8 mouse cellular contexts compared by ENCODE assay signal in the genomic region with DNA sequence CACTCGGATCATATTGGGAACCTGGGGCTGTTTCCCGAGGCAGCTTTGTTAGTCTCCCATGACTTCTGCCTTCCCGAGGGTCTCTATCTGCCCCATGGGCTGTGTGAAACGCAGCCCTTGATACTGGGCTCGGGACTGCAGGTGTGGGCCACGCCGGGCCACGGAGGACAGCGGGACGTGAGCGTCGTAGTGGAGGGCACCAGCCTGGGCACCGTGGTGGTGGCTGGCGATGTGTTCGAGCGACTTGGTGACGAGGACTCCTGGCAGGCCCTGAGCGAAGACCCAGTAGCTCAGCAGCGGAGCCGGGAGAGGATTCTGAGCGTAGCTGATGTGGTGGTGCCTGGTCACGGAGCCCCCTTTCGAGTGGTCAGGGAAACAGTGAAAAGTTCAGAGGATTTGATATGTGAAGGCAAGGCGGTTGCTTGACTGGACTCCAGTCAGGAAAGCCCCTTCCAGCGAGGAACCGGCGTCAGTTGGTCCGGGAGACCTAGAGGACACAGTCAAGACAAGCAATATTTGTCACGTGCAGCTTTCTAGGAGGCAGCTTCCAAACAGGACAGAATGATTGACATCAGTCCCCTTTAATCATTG. TPM values are rescaled to one million over a fixed set of nuclear protein-coding genes. Genes with fewer than 3 reads are reported as not detected.
A peak's percentile ranks its signal among the peaks of the same experiment; 100 is the strongest.
DNase-seq lines count a peak whose midpoint lies in the region; ATAC-seq lines count a peak whose summit lies in the region.

No protein-coding gene starts in this region.

- H3K4me1 ChIP-seq in kidney, embryonic 14.5 days (ENCODE audit: control insufficient read depth, insufficient read depth, low read length) = 0 out of 2 replicates have a peak, but pooled peaks cover 4% of the 10 kb centered on the region
- peaks cover 10% of the 10 kb centered on the region; the same call in 1 of the 2 replicates for H3K4me1 ChIP-seq in embryonic facial prominence, embryonic 14.5 days (ENCODE audit: control insufficient read depth, insufficient read depth, low read length)
- peaks cover 4% of the 10 kb centered on the region; the same call in 1 of the 2 replicates for H3K4me1 ChIP-seq in limb, embryonic 12.5 days (replicated peaks)
- H3K4me1 ChIP-seq in midbrain, embryonic 11.5 days (ENCODE audit: control insufficient read depth, insufficient read depth, low read length) = 0 out of 2 replicates have a peak, but pooled peaks cover 4% of the 10 kb centered on the region

- peaks cover 19% of the 10 kb centered on the region; the same call in 1 of the 2 replicates for H3K36me3 ChIP-seq in kidney, embryonic 14.5 days (ENCODE audit: control insufficient read depth, insufficient read depth, low read length)
- H3K36me3 ChIP-seq in embryonic facial prominence, embryonic 14.5 days (ENCODE audit: control insufficient read depth, insufficient read depth, low read length) = peaks cover 30% of the 10 kb centered on the region
- peaks cover 37% of the 10 kb centered on the region for H3K36me3 ChIP-seq in limb, embryonic 12.5 days
- H3K36me3 ChIP-seq in midbrain, embryonic 11.5 days (ENCODE audit: control insufficient read depth, insufficient read depth, low read length) = peaks cover 5% of the 10 kb centered on the region; the same call in 1 of the 2 replicates

- peak overlapping the region; percentile 80 for H3K9ac ChIP-seq in kidney, embryonic 14.5 days (ENCODE audit: low read depth, low read length)
- peak overlapping the region; percentile 87 for H3K9ac ChIP-seq in embryonic facial prominence, embryonic 14.5 days (ENCODE audit: low read depth, low read length)
- H3K9ac ChIP-seq in limb, embryonic 12.5 days (replicated peaks) = peak overlapping the region; percentile 88
- peak overlapping the region; percentile 91 for H3K9ac ChIP-seq in midbrain, embryonic 11.5 days (ENCODE audit: low read length)

- no peaks in the 10 kb centered on the region for H3K27me3 ChIP-seq in kidney, embryonic 14.5 days (ENCODE audit: control insufficient read depth, insufficient read depth, low read length)
- H3K27me3 ChIP-seq in embryonic facial prominence, embryonic 14.5 days (replicated peaks; ENCODE audit: control insufficient read depth, insufficient read depth, low read length) = no peaks in the 10 kb centered on the region
- no peaks in the 10 kb centered on the region for H3K27me3 ChIP-seq in limb, embryonic 12.5 days
- no peaks in the 10 kb centered on the region for H3K27me3 ChIP-seq in midbrain, embryonic 11.5 days (ENCODE audit: control insufficient read depth, insufficient read depth, low read length)

- WGBS in kidney, embryonic 14.5 days = under 1% methylated on average over 29 of the region's 29 CpGs
- WGBS in embryonic facial prominence, embryonic 14.5 days = 1% methylated on average over 29 of the region's 29 CpGs
- 3% methylated on average over 29 of the region's 29 CpGs for WGBS in limb, embryonic 12.5 days
- WGBS in midbrain, embryonic 11.5 days = 3% methylated on average over 29 of the region's 29 CpGs

- ATAC-seq in kidney, embryonic 14.5 days (ENCODE audit: low FRiP score, low TSS enrichment) = peak; percentile 73
- peak; percentile 68 for ATAC-seq in embryonic facial prominence, embryonic 14.5 days (ENCODE audit: low read depth)
- peak; percentile 4 to 14; a peak in 1 of 4 replicates for ATAC-seq in hematopoietic stem cell, adult 5-6 weeks (replicated peaks in 1 of 2; ENCODE audit: insufficient read depth in 1 of 2, low FRiP score in 2 of 2, low TSS enrichment in 1 of 2, low read depth in 1 of 2, poor library complexity in 2 of 2, severe bottlenecking in 2 of 2)
- peak; percentile 29; the same call in 1 of the 2 replicates for ATAC-seq in limb, embryonic 12.5 days (ENCODE audit: insufficient number of reproducible peaks, insufficient read depth, low FRiP score, low TSS enrichment, low read depth)
- peak; percentile 73 for ATAC-seq in midbrain, embryonic 11.5 days (ENCODE audit: low FRiP score)

- peak overlapping the region; percentile 90 for H3K27ac ChIP-seq in kidney, embryonic 14.5 days (ENCODE audit: low read depth, low read length)
- H3K27ac ChIP-seq in embryonic facial prominence, embryonic 14.5 days (replicated peaks; ENCODE audit: low read depth, low read length) = peak overlapping the region; percentile 90
- H3K27ac ChIP-seq in limb, embryonic 12.5 days = peak overlapping the region; percentile 78
- H3K27ac ChIP-seq in midbrain, embryonic 11.5 days (ENCODE audit: low read depth, low read length) = peak overlapping the region; percentile 57

- no peak for DNase-seq in kidney, adult 18-20 months
- peak; percentile 42 for DNase-seq in NIH3T3 (ENCODE audit: low read depth)
- DNase-seq in embryonic facial prominence, embryonic 14.5 days (ENCODE audit: low spot score) = peak; percentile 46
- DNase-seq in midbrain, embryonic 11.5 days (ENCODE audit: low spot score, missing footprints) = peak; percentile 95
- peak; percentile 58 for DNase-seq in testis, postnatal 10 days (ENCODE audit: low spot score)

- peak overlapping the region; percentile 97 for H3K4me2 ChIP-seq in kidney, embryonic 14.5 days (replicated peaks; ENCODE audit: low read depth, low read length)
- H3K4me2 ChIP-seq in embryonic facial prominence, embryonic 14.5 days (ENCODE audit: low read depth, low read length) = peak overlapping the region; percentile 97
- H3K4me2 ChIP-seq in limb, embryonic 12.5 days = peak overlapping the region; percentile 90
- H3K4me2 ChIP-seq in midbrain, embryonic 11.5 days = peak overlapping the region; percentile 99

- peak overlapping the region; percentile 75 for H3K4me3 ChIP-seq in kidney, embryonic 14.5 days (ENCODE audit: low read length)
- peak overlapping the region; percentile 78 for H3K4me3 ChIP-seq in embryonic facial prominence, embryonic 14.5 days (ENCODE audit: low read depth, low read length)
- H3K4me3 ChIP-seq in limb, embryonic 12.5 days (replicated peaks) = peak overlapping the region; percentile 72
- H3K4me3 ChIP-seq in midbrain, embryonic 11.5 days (ENCODE audit: low read depth, low read length) = peak overlapping the region; percentile 69

- no peaks in the 10 kb centered on the region for H3K9me3 ChIP-seq in kidney, embryonic 14.5 days (ENCODE audit: control insufficient read depth, low read length)
- no peaks in the 10 kb centered on the region for H3K9me3 ChIP-seq in embryonic facial prominence, embryonic 14.5 days (ENCODE audit: control insufficient read depth, low read length)
- no peaks in the 10 kb centered on the region for H3K9me3 ChIP-seq in limb, embryonic 12.5 days
- H3K9me3 ChIP-seq in midbrain, embryonic 11.5 days (ENCODE audit: control insufficient read depth, low read length) = no peaks in the 10 kb centered on the region

RNA-seq across cellular contexts. Expression of gene Mblac1, which starts 0.7 kb away (rescaled TPM):
- 9.7 and 10.2 TPM in 2 replicates for polyA plus RNA-seq in kidney, embryonic 14.5 days (2014; fragmentation: Nextera tagmentation; extraction: Ambion mirVana)
- polyA plus RNA-seq in embryonic facial prominence, embryonic 14.5 days (2014; fragmentation: Nextera tagmentation; extraction: Ambion mirVana) = 7.4 and 7.5 TPM in 2 replicates
- total RNA-seq in hematopoietic stem cell, adult 5-6 weeks (2017) = 2.8 and 3.5 TPM in 2 replicates
- polyA plus RNA-seq in limb, embryonic 12.5 days (2016; fragmentation: Nextera tagmentation; extraction: Ambion mirVana) = 9.7 and 12.2 TPM in 2 replicates
- polyA plus RNA-seq in midbrain, embryonic 11.5 days (2014; fragmentation: Nextera tagmentation; extraction: Ambion mirVana) = 10.0 and 10.8 TPM in 2 replicates

RNA-seq across cellular contexts. Expression of gene Cnpy4, which starts 7.6 kb away (rescaled TPM):
- 57.8 and 61.5 TPM in 2 replicates for polyA plus RNA-seq in kidney, embryonic 14.5 days (2014; fragmentation: Nextera tagmentation; extraction: Ambion mirVana)
- 54.0 and 57.4 TPM in 2 replicates for polyA plus RNA-seq in embryonic facial prominence, embryonic 14.5 days (2014; fragmentation: Nextera tagmentation; extraction: Ambion mirVana)
- total RNA-seq in hematopoietic stem cell, adult 5-6 weeks (2017) = 46.3 and 53.8 TPM in 2 replicates
- polyA plus RNA-seq in limb, embryonic 12.5 days (2016; fragmentation: Nextera tagmentation; extraction: Ambion mirVana) = 57.7 and 64.7 TPM in 2 replicates
- polyA plus RNA-seq in midbrain, embryonic 11.5 days (2014; fragmentation: Nextera tagmentation; extraction: Ambion mirVana) = 51.8 and 53.3 TPM in 2 replicates

RNA-seq across cellular contexts. Expression of gene Taf6, which starts 7.6 kb away (rescaled TPM):
- polyA plus RNA-seq in kidney, embryonic 14.5 days (2014; fragmentation: Nextera tagmentation; extraction: Ambion mirVana) = 80.9 and 109 TPM in 2 replicates
- polyA plus RNA-seq in embryonic facial prominence, embryonic 14.5 days (2014; fragmentation: Nextera tagmentation; extraction: Ambion mirVana) = 70.4 and 75.8 TPM in 2 replicates
- 30.3 and 40.9 TPM in 2 replicates for total RNA-seq in hematopoietic stem cell, adult 5-6 weeks (2017)
- 114 and 122 TPM in 2 replicates for polyA plus RNA-seq in limb, embryonic 12.5 days (2016; fragmentation: Nextera tagmentation; extraction: Ambion mirVana)
- polyA plus RNA-seq in midbrain, embryonic 11.5 days (2014; fragmentation: Nextera tagmentation; extraction: Ambion mirVana) = 123 and 133 TPM in 2 replicates

RNA-seq across cellular contexts. Expression of gene Mcm7, which starts 22.6 kb away (rescaled TPM):
- 176 and 241 TPM in 2 replicates for polyA plus RNA-seq in kidney, embryonic 14.5 days (2014; fragmentation: Nextera tagmentation; extraction: Ambion mirVana)
- polyA plus RNA-seq in embryonic facial prominence, embryonic 14.5 days (2014; fragmentation: Nextera tagmentation; extraction: Ambion mirVana) = 120 and 138 TPM in 2 replicates
- 449 and 495 TPM in 2 replicates for total RNA-seq in hematopoietic stem cell, adult 5-6 weeks (2017)
- 298 and 302 TPM in 2 replicates for polyA plus RNA-seq in limb, embryonic 12.5 days (2016; fragmentation: Nextera tagmentation; extraction: Ambion mirVana)
- 303 and 320 TPM in 2 replicates for polyA plus RNA-seq in midbrain, embryonic 11.5 days (2014; fragmentation: Nextera tagmentation; extraction: Ambion mirVana)

RNA-seq across cellular contexts. Expression of gene Ap4m1, which starts 23.0 kb away (rescaled TPM):
- polyA plus RNA-seq in kidney, embryonic 14.5 days (2014; fragmentation: Nextera tagmentation; extraction: Ambion mirVana) = 18.1 and 22.6 TPM in 2 replicates
- 17.5 and 18.9 TPM in 2 replicates for polyA plus RNA-seq in embryonic facial prominence, embryonic 14.5 days (2014; fragmentation: Nextera tagmentation; extraction: Ambion mirVana)
- 34.8 and 50.0 TPM in 2 replicates for total RNA-seq in hematopoietic stem cell, adult 5-6 weeks (2017)
- polyA plus RNA-seq in limb, embryonic 12.5 days (2016; fragmentation: Nextera tagmentation; extraction: Ambion mirVana) = 32.0 and 36.3 TPM in 2 replicates
- polyA plus RNA-seq in midbrain, embryonic 11.5 days (2014; fragmentation: Nextera tagmentation; extraction: Ambion mirVana) = 15.2 and 17.3 TPM in 2 replicates

Comparison
In these comparisons a context has a peak if more than half of its experiments do, and no peak if none do; other contexts are left out.
1. ATAC-seq: peak in every context shown above with its lines; median percentile 73 in kidney, embryonic 14.5 days; 73 in midbrain, embryonic 11.5 days; 68 in embryonic facial prominence, embryonic 14.5 days; 29 in limb, embryonic 12.5 days; 9 in hematopoietic stem cell, adult 5-6 weeks.